Mouse (Mus musculus): ENCODE measurements at regions not wholly inside any gene's neighbourhood (a gene's known extent, or its start where the extent isn't known, plus 50 kb on each side); places are given as distances from the start of the nearest gene placed in this dataset.

DNA sequence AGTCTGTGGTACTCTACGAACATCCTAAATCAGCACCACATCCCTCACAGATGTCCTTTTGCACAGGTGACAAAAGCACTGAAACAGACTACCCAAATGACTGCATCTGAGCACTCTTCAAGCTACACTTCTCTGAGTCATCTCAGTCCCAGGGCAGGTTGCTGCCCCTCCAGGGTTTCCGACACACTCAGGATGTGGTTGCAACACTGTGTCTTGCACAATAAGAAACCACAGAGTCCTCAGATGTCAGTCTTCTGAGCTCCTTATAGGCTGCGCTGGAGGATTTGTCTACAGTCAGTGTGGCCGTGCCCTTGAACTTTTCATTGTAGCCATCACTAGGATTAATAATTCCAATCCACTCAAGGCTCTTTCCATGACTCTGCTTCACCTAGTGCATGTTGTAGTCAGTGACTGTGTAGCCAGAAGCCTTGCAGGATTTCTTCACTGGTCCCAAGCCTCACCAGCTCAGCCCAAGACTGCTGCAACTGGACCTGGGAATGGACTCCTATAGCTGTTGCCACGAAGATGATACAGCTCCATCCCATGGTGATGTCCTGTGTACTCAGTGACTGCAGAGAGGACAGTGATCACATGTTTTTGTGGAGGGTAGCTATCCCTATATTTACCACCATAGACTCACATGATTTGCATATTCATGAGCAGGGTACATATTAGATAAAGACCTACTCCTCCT is 1103.3 kb upstream of the Tenm3 start:
- peak; percentile 58 to 76; a peak in 3 of 4 replicates for ATAC-seq (replicated peaks in 1 of 2; ENCODE audit: insufficient read depth in 1 of 2, low FRiP score in 2 of 2, low TSS enrichment in 1 of 2, low read depth in 1 of 2, poor library complexity in 2 of 2, severe bottlenecking in 2 of 2)

DNA sequence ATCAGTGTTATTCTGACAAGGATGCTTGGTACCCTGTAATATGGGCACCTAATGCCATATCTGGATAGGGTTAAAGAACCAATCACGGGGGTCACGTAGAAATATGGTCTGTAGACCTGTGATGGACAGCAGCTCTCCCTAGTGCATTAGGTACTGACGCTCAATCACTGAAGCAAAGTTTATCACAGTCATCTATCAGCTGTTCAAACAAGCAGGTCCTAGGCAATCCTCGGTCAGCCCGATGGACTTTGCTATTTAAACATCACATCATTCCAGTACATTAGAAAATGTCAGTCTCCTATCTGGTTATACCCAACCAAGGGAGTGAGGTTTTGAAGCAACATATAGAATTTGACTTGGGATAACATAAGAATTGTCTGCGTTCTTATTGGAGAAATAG is 1088.4 kb upstream of the Tenm3 start:
- ATAC-seq (replicated peaks in 1 of 2; ENCODE audit: insufficient read depth in 1 of 2, low FRiP score in 2 of 2, low TSS enrichment in 1 of 2, low read depth in 1 of 2, poor library complexity in 2 of 2, severe bottlenecking in 2 of 2), result no peak

DNA sequence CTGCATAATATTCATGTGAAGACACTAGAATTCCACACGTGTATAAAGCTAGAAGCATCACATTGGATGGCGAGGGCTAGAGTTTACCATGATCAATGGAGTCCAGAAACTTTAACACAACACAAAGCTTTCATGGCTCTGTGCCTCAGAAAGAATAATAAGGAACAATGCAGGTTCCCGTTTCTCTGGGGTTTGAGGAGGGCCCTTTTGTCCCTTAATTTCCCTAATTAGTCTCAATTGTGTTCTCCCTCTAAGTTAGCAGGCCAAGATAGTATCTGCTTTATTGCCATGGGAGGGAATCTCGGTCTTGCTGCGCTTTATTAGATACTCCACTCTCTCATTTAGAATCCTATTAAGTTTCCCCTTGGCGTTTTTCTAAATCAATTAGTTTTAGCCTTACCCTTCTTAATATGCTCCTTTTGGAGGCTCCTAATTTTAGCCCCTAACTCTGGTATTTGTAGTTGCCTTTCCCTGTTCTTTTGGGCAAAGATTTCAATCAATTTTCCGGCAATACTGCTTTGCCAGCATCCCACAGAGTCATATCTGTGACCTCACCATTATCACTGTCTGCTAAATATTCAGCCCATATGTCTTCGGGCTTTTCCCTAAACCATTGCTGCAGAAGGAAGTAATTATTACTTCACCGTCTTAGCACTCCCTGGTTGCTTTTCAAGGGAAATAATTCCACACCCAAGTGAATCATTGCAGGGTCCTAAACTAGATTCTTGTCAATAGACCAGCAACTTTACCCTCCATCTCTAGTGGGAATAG is 1082.8 kb upstream of the Tenm3 start:
- ATAC-seq (replicated peaks in 1 of 2; ENCODE audit: insufficient read depth in 1 of 2, low FRiP score in 2 of 2, low TSS enrichment in 1 of 2, low read depth in 1 of 2, poor library complexity in 2 of 2, severe bottlenecking in 2 of 2), result no peak

DNA sequence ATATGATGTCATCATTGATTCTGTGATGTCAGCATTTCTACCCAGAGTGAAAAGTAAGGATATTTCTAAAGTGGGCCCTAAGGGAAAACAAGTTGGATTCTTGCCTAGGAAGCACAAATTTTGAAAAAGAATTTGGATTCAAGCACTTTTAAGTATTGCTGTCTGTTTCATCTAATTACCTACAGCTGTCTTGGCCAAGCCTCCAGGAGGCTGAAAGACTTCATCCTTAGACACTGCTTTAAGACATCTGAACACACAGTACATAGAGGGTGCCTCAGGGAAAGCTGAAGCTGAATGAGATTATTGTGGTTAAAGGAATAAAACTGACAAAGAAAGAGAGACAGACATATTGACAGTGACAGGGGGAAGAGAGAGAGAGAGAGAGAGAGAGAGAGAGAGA is 1061.3 kb upstream of the Tenm3 start:
- no peak for ATAC-seq (replicated peaks in 1 of 2; ENCODE audit: insufficient read depth in 1 of 2, low FRiP score in 2 of 2, low TSS enrichment in 1 of 2, low read depth in 1 of 2, poor library complexity in 2 of 2, severe bottlenecking in 2 of 2)

DNA sequence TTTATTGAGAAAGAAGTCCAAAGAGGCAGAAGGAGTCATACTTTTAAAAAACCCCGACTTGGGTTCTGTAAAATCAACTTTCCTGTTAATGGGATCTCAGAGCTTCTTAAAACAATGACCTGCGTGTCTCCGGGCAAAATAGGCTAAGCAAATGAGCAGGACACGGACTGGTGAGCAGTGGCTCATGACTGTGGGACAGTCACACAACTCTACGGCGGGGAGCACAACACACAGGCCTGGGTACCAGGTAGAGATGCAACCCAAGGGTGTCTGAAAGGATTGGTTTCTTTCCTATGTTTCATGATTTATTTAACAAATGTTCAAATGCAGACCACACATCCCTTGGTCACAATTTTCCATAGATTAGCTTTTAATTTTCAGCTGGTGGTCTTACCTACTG is 1058.3 kb upstream of the Tenm3 start:
- ATAC-seq (replicated peaks in 1 of 2; ENCODE audit: insufficient read depth in 1 of 2, low FRiP score in 2 of 2, low TSS enrichment in 1 of 2, low read depth in 1 of 2, poor library complexity in 2 of 2, severe bottlenecking in 2 of 2), result no peak

DNA sequence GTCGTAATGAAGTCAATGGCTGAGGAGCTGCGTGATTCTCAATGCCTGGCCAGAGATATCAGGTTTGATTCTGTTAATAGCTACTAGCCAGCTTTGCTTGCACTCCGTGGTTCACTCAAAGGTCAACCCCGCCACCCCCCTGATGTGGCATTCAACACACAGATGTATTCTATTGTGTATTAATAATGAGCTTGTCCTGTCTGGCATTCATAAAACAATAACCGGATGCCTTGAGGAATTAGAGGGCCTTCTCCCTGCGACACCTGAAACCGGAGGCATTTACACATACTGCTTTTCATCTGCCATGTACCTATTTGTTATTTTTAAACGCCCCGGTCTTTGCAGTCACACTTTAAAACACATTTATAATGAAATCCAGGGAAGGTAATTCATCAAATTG is 1057.8 kb upstream of the Tenm3 start:
- ATAC-seq (replicated peaks in 1 of 2; ENCODE audit: insufficient read depth in 1 of 2, low FRiP score in 2 of 2, low TSS enrichment in 1 of 2, low read depth in 1 of 2, poor library complexity in 2 of 2, severe bottlenecking in 2 of 2), result no peak
